Mouse (Mus musculus): ENCODE data around the gene Gpr174.

- no peak for TF ChIP-seq GATA1 (IDR thresholded peaks at IDR 0.05; ENCODE audit: borderline replicate concordance, low read length)
- no peak for TF ChIP-seq FLI1 (IDR thresholded peaks at IDR 0.05; ENCODE audit: low read length)
Measured at GRCm38 (mm10) chrX:107231214-107231613, 24.5 kb upstream of the Gpr174 start.

Measured in megakaryocyte, embryonic 14.5 days (primary cell).